Mouse (Mus musculus) forebrain, embryonic 13.5 days (tissue): ENCODE results near the gene Adssl1. TPM values are rescaled to one million over a fixed set of nuclear protein-coding genes. Genes with fewer than 3 reads are reported as not detected.
A peak's percentile ranks its signal among the peaks of the same experiment; 100 is the strongest.

ENCODE experiments used
- ATAC-seq: fragments of 200-750 bp; cut with Nextera tagmentation; 2 replicates; pipeline ENCODE4 v1.8.0; 2017
- H3K27ac ChIP-seq: fragments of 300-500 bp; sonication (generic); 2 replicates; pipeline ENCODE4 v1.5.1; 2015; ENCODE audit warnings: inconsistent platforms, mild to moderate bottlenecking, moderate library complexity
- H3K27me3 ChIP-seq: fragments of 300-500 bp; sonication (generic); 2 replicates; pipeline ENCODE4 v1.6.1; 2015; ENCODE audit warnings: mild to moderate bottlenecking, inconsistent platforms
- H3K36me3 ChIP-seq: fragments of 300-500 bp; sonication (generic); 2 replicates; pipeline ENCODE4 v1.6.1; 2015; ENCODE audit warnings: mild to moderate bottlenecking, inconsistent platforms; ENCODE audit not compliant: poor library complexity, severe bottlenecking
- H3K4me1 ChIP-seq: fragments of 300-500 bp; sonication (generic); 2 replicates; pipeline ENCODE4 v1.6.1; 2015; ENCODE audit warnings: inconsistent platforms
- H3K4me2 ChIP-seq: fragments of 300-500 bp; sonication (generic); 2 replicates; pipeline ENCODE4 v1.6.1; 2015; ENCODE audit warnings: inconsistent platforms, mild to moderate bottlenecking, moderate library complexity
- H3K4me3 ChIP-seq: fragments of 300-500 bp; sonication (generic); 2 replicates; pipeline ENCODE4 v1.5.1; 2015; ENCODE audit warnings: mild to moderate bottlenecking, inconsistent platforms
- H3K9ac ChIP-seq: fragments of 300-500 bp; sonication (generic); 2 replicates; pipeline ENCODE4 v1.6.1; 2015; ENCODE audit warnings: mild to moderate bottlenecking, inconsistent platforms
- H3K9me3 ChIP-seq: fragments of 300-500 bp; sonication (generic); replicated peaks from 2 replicates; pipeline ENCODE4 v1.6.1; 2016; ENCODE audit warnings: inconsistent platforms
- WGBS: fragments of 180-500 bp; shearing (Covaris S2); methylation state at CpG from one replicate; pipeline ENCODE4 v1.1.7; 2015; 5-methylcytosine and 5-hydroxymethylcytosine counted together
- polyA plus RNA-seq: library from polyadenylated mRNA; unstranded; fragments of >200 nt; fragmentation: Nextera tagmentation; extraction: Ambion mirVana; gene quantifications from 2 replicates; pipeline ENCODE4 v1.2.1, GENCODE M21; 2015

The Adssl1 gene
- polyA plus RNA-seq, 1 experiment from 2014 or later: 1.4 TPM

- peaks cover 88% of the 10 kb centered on the region for H3K4me1 ChIP-seq
- no peaks in the 10 kb centered on the region for H3K9me3 ChIP-seq
- peak overlapping the region; percentile 3; the same call in 1 of the 2 replicates for H3K4me3 ChIP-seq
- peak overlapping the region; percentile 95 for H3K27ac ChIP-seq
- no peaks in the 10 kb centered on the region for H3K27me3 ChIP-seq
- H3K36me3 ChIP-seq: peaks cover 85% of the 10 kb centered on the region
- H3K9ac ChIP-seq: peak overlapping the region; percentile 56
- 88% methylated on average over 9 of the region's 9 CpGs for WGBS
- peak overlapping the region; percentile 47 for H3K4me2 ChIP-seq
- no peak; the same call in 1 of the 2 replicates for ATAC-seq
Observed at GRCm38 (mm10) chr12:112665881-112666544, 46.2 kb downstream of the Adssl1 start.

- Histone ChIP-seq H3K4me1 (peaks cover 88% of the 10 kb centered on the region), H3K27ac (0 out of 2 replicates have a peak overlapping the region, but pooled peaks have one; percentile 27), H3K4me3 (no peak overlapping the region), H3K9ac (peak overlapping the region; percentile 0; the same call in 1 of the 2 replicates), H3K27me3 (no peaks in the 10 kb centered on the region), H3K4me2 (no peak overlapping the region), H3K9me3 (no peaks in the 10 kb centered on the region), H3K36me3 (peaks cover 78% of the 10 kb centered on the region)
- WGBS: 84% methylated on average over 10 of the region's 10 CpGs
- ATAC-seq: no peak
Observed at GRCm38 (mm10) chr12:112667619-112668297, 47.9 kb downstream of the Adssl1 start.

DNA sequence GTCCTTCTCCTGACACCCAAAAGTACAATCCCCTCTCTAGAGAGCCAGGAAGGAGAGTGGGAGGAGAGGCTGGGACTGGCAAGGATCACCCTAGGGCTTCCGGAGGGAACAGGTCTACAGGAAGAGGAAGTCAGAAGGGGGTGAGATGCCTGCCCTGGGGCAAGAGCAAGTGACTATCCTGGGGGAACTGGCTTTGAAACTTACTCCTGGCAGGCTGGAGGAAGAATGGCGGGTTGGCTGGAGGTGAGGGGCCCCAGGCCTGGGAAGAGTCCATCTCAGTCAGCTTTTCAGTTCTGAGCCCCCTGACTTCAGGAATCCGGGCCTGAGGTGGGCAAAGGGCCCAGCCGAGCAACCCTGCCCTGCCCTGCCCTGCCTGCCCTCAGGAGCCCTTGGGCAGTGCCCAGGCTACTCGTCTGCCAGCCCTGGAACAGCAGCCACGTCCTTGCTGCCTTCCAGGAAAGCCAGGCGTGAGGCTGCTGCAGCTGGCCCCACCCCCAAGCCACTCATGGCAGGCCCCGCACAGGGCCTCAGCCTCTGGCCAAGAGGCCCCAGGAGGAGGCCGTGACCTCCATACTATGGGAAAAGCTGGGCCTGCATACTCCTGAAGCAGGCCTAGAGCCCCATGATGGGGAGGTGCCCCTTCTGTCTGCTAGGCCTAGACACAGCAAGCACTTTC is 51.0 kb downstream of the Adssl1 start:
- no peak for ATAC-seq
- Histone ChIP-seq H3K9ac (peak overlapping the region; percentile 100), H3K4me1 (peaks cover 76% of the 10 kb centered on the region), H3K4me2 (peak overlapping the region; percentile 92; the same call in 1 of the 2 replicates), H3K9me3 (no peaks in the 10 kb centered on the region), H3K27me3 (no peaks in the 10 kb centered on the region), H3K4me3 (no peak overlapping the region), H3K36me3 (peaks cover 61% of the 10 kb centered on the region), H3K27ac (no peak overlapping the region)
- 51% methylated on average over 9 of the region's 9 CpGs for WGBS

DNA sequence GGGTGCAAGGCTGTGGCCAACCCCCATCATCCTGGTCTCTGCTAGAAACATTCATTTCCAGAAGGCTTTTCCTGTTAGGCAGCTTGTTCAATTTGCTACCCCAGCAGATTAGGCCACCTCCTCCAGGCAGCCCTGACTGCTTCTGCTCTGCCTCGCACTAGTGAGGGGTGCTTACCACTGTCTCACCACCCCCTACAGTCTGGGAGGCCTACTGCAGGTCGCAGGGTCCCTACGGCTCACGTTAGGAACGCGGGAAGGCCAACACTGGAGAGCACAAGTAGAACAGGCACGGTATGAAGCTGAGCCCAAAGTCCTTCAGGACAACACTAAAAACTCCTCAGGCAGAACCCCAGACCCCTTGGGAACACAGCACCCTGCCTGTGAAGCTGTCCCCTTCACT is 52.0 kb downstream of the Adssl1 start:
- Histone ChIP-seq H3K9ac (peak overlapping the region; percentile 100), H3K9me3 (no peaks in the 10 kb centered on the region), H3K36me3 (peaks cover 51% of the 10 kb centered on the region), H3K27ac (0 out of 2 replicates have a peak overlapping the region, but pooled peaks have one; percentile 92), H3K27me3 (no peaks in the 10 kb centered on the region), H3K4me1 (peaks cover 66% of the 10 kb centered on the region), H3K4me3 (peak overlapping the region; percentile 98; the same call in 1 of the 2 replicates), H3K4me2 (peak overlapping the region; percentile 92)
- 82% methylated on average over 7 of the region's 7 CpGs for WGBS
- no peak for ATAC-seq

- Histone ChIP-seq H3K9me3 (no peaks in the 10 kb centered on the region), H3K4me3 (peak overlapping the region; percentile 98), H3K9ac (peak overlapping the region; percentile 100), H3K36me3 (peaks cover 40% of the 10 kb centered on the region), H3K4me2 (peak overlapping the region; percentile 92), H3K27ac (peak overlapping the region; percentile 92), H3K27me3 (peaks cover 10% of the 10 kb centered on the region), H3K4me1 (peaks cover 62% of the 10 kb centered on the region)
- ATAC-seq: peak; percentile 14
- WGBS: 7% methylated on average over 21 of the region's 21 CpGs
Observed at GRCm38 (mm10) chr12:112672744-112673575, 53.1 kb downstream of the Adssl1 start.

DNA sequence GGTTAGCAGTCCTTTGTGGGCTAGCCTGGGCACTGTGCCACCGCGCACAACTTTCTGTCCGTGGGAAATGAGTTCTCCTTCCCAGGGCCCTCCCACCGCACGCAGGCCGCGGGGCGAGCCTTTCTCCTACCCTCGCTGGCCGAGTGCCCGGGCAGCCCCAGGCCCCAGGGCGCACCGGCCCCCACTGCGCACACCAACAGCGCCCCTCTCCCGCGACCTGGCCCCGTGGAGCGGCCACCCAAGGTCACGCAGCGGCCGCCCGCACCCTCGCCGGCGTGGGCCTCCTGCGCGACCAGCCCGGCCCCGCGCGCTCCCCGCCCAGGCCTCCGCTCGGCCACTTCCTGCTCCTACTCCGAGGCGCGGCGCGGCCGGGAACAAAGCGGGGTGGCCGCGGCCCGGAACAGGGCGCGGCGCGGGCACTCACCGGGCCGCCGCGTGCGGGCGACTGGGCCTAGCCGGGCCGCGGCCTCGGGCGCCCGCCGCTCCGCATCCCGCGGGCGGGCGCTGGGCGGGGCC is 53.8 kb downstream of the Adssl1 start:
- under 1% methylated on average over 41 of the region's 68 CpGs for WGBS
- Histone ChIP-seq H3K27me3 (peaks cover 16% of the 10 kb centered on the region), H3K36me3 (peaks cover 34% of the 10 kb centered on the region), H3K4me2 (peak overlapping the region; percentile 92), H3K4me3 (peak overlapping the region; percentile 98), H3K9me3 (no peaks in the 10 kb centered on the region), H3K27ac (peak overlapping the region; percentile 92), H3K9ac (peak overlapping the region; percentile 100), H3K4me1 (peaks cover 66% of the 10 kb centered on the region)
- peak; percentile 39 for ATAC-seq

GRCm38 (mm10) chr12:112674132-112675011 is 54.5 kb downstream of the Adssl1 start, which contains the start of gene Akt1:
Akt1 (minus strand) TSS chr12:112674884.
- H3K27me3 ChIP-seq: peaks cover 24% of the 10 kb centered on the region
- no peaks in the 10 kb centered on the region for H3K9me3 ChIP-seq
- H3K36me3 ChIP-seq: peaks cover 26% of the 10 kb centered on the region
- peak within 1 kb of the TSS; percentile 98 for H3K4me3 ChIP-seq
- peaks cover 66% of the 10 kb centered on the region for H3K4me1 ChIP-seq
- H3K4me2 ChIP-seq: peak within 1 kb of the TSS; percentile 92
- ATAC-seq: peak; percentile 20
- WGBS: 2% methylated on average over 18 of the region's 70 CpGs
- peak within 1 kb of the TSS; percentile 92 for H3K27ac ChIP-seq
- H3K9ac ChIP-seq: peak within 1 kb of the TSS; percentile 100

DNA sequence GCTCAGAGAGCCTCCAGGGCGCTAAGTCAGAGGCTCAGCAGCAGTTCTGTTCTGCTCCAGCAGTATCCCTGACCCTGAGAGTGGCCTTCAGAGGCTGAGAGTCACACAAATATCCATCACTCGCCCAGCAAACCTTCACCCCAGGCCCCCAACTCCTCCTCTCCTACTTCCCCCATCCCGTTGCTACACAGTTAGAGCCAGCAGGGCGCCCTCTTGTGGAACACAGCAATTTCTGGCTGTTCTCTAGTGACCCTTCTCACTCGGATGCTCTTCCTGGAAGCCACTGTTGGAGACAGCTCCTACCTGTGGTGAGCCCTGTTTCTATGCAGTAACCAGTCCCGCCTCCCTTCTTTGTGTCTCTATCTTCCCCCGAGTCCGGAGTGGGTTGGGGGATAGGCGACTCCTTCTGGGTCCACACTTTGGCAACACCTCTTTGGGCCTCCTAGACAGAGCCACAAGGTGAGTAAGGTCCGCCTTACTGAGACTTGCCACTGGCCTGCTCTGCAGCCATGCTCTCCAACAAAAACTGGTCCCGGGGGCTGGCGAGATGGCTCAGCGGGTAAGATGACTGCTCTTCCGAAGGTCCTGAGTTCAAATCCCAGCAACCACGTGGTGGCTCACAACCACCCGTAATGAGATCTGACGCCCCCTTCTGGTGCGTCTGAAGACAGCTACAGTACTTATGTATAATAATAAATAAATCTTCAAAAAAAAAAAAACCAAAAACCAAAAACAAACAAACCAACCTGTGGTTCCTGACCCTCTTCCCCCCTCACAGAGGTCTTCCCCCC is 55.6 kb downstream of the Adssl1 start:
- H3K27me3 ChIP-seq: peaks cover 34% of the 10 kb centered on the region
- 15% methylated on average over 18 of the region's 18 CpGs for WGBS
- H3K4me1 ChIP-seq: peaks cover 68% of the 10 kb centered on the region
- peak overlapping the region; percentile 92 for H3K27ac ChIP-seq
- H3K4me2 ChIP-seq: peak overlapping the region; percentile 92
- H3K36me3 ChIP-seq: peaks cover 15% of the 10 kb centered on the region
- peak; percentile 29 for ATAC-seq
- H3K9ac ChIP-seq: peak overlapping the region; percentile 100
- H3K9me3 ChIP-seq: no peaks in the 10 kb centered on the region
- H3K4me3 ChIP-seq: peak overlapping the region; percentile 98

- peaks cover 52% of the 10 kb centered on the region for H3K4me1 ChIP-seq
- ATAC-seq: no peak
- WGBS: 56% methylated on average over 5 of the region's 5 CpGs
Observed at GRCm38 (mm10) chr12:112677076-112677475, 57.2 kb downstream of the Adssl1 start.

More at GRCm38 (mm10) chr12:112677076-112677475, 57.2 kb downstream of the Adssl1 start:
- H3K27ac ChIP-seq: no peak overlapping the region
- H3K4me2 ChIP-seq: no peak overlapping the region
- peaks cover 46% of the 10 kb centered on the region for H3K27me3 ChIP-seq
- H3K9me3 ChIP-seq: no peaks in the 10 kb centered on the region
- H3K9ac ChIP-seq: no peak overlapping the region
- no peak overlapping the region for H3K4me3 ChIP-seq
- no peaks in the 10 kb centered on the region for H3K36me3 ChIP-seq
